Mouse (Mus musculus): Measurements from ENCODE around the gene Alppl2. TPM values are rescaled to one million over a fixed set of nuclear protein-coding genes. Genes with fewer than 3 reads are reported as not detected.

Gene Alppl2
- polyA plus RNA-seq, 1 experiment from 2014 or later = not detected

- 0% methylated on average over 1 of the region's 1 CpGs for WGBS
- no peaks in the 10 kb centered on the region for H3K9me3 ChIP-seq
- peaks cover 10% of the 10 kb centered on the region; the same call in 1 of the 2 replicates for H3K4me1 ChIP-seq
Measured at GRCm38 (mm10) chr1:87041814-87042438, 47.8 kb downstream of the Alppl2 start.

GRCm38 (mm10) chr1:87041119-87041518 is 48.6 kb downstream of the Alppl2 start:
- no peaks in the 10 kb centered on the region for H3K9me3 ChIP-seq
- H3K4me1 ChIP-seq = peaks cover 13% of the 10 kb centered on the region
- no peak overlapping the region for H3K4me3 ChIP-seq
- H3K9ac ChIP-seq = no peak overlapping the region
- H3K4me2 ChIP-seq (replicated peaks) = no peak overlapping the region
- 26% methylated on average over 3 of the region's 3 CpGs for WGBS
- no peaks in the 10 kb centered on the region; the same call in 1 of the 2 replicates for H3K36me3 ChIP-seq
- H3K27ac ChIP-seq = no peak overlapping the region
- ATAC-seq (ENCODE audit: low FRiP score, low read depth) = peak; percentile 28; the same call in 1 of the 2 replicates
- H3K27me3 ChIP-seq (replicated peaks) = no peaks in the 10 kb centered on the region

More at GRCm38 (mm10) chr1:87041814-87042438, 47.8 kb downstream of the Alppl2 start:
- H3K36me3 ChIP-seq = peaks cover under 1% of the 10 kb centered on the region
- no peak overlapping the region for H3K27ac ChIP-seq
- no peak overlapping the region for H3K4me3 ChIP-seq
- no peaks in the 10 kb centered on the region for H3K27me3 ChIP-seq (replicated peaks)
- no peak overlapping the region for H3K9ac ChIP-seq
- H3K4me2 ChIP-seq (replicated peaks) = no peak overlapping the region
- ATAC-seq (ENCODE audit: low FRiP score, low read depth) = peak; percentile 80

GRCm38 (mm10) chr1:87038477-87039070 is 51.2 kb downstream of the Alppl2 start:
- Histone ChIP-seq H3K27ac (no peak overlapping the region), H3K9me3 (no peaks in the 10 kb centered on the region), H3K4me2 (replicated peaks) (no peak overlapping the region), H3K4me1 (peaks cover 26% of the 10 kb centered on the region), H3K36me3 (no peaks in the 10 kb centered on the region), H3K27me3 (replicated peaks) (no peaks in the 10 kb centered on the region), H3K4me3 (no peak overlapping the region), H3K9ac (no peak overlapping the region)
- no peak for ATAC-seq (ENCODE audit: low FRiP score, low read depth)
- 95% methylated on average over 2 of the region's 2 CpGs for WGBS

Other genes starting within 250 kb of the Alppl2 start
- not detected in 2 replicates for gene Alpi, start 11.7 kb upstream of the Alppl2 start, polyA plus RNA-seq (2016; fragmentation: Nextera tagmentation; extraction: Ambion mirVana)
- not detected in 2 replicates for gene Akp3, start 35.0 kb upstream of the Alppl2 start, polyA plus RNA-seq (2016; fragmentation: Nextera tagmentation; extraction: Ambion mirVana)
- 65.3 and 70.1 TPM in 2 replicates for gene Ecel1, start 66.6 kb upstream of the Alppl2 start, polyA plus RNA-seq (2016; fragmentation: Nextera tagmentation; extraction: Ambion mirVana)
- 2.7 and 4.6 TPM in 2 replicates for gene Prss56, start 93.4 kb upstream of the Alppl2 start, polyA plus RNA-seq (2016; fragmentation: Nextera tagmentation; extraction: Ambion mirVana)
- gene Chrnd, start 100.7 kb upstream of the Alppl2 start, polyA plus RNA-seq (2016; fragmentation: Nextera tagmentation; extraction: Ambion mirVana) = 0.53 and 0.60 TPM in 2 replicates
- 2.0 and 3.2 TPM in 2 replicates for gene Chrng, start 114.7 kb upstream of the Alppl2 start, polyA plus RNA-seq (2016; fragmentation: Nextera tagmentation; extraction: Ambion mirVana)
- gene Eif4e2, start 124.0 kb upstream of the Alppl2 start, polyA plus RNA-seq (2016; fragmentation: Nextera tagmentation; extraction: Ambion mirVana) = 138 and 150 TPM in 2 replicates
- gene Efhd1, start 174.4 kb upstream of the Alppl2 start, polyA plus RNA-seq (2016; fragmentation: Nextera tagmentation; extraction: Ambion mirVana) = 0.37 and 0.84 TPM in 2 replicates
- gene Gigyf2, start 237.1 kb upstream of the Alppl2 start, polyA plus RNA-seq (2016; fragmentation: Nextera tagmentation; extraction: Ambion mirVana) = 62.4 and 66.1 TPM in 2 replicates